Mouse (Mus musculus) testis, adult 2 months (tissue): ENCODE measurements around the gene Krt33b.

Experiments used
- CTCF ChIP-seq: fragments of 200-500 bp; IDR thresholded peaks from 2 replicates; pipeline ENCODE4 v1.5.1; 2012; ENCODE audit warnings: low read depth, mild to moderate bottlenecking, inconsistent platforms, low read length, moderate library complexity; ENCODE audit not compliant: control insufficient read depth, insufficient read depth, insufficient replicate concordance
- POLR2A ChIP-seq: fragments of 200-500 bp; IDR thresholded peaks from 2 replicates; pipeline ENCODE4 v1.6.1; 2012; ENCODE audit warnings: low read depth, mild to moderate bottlenecking, inconsistent platforms, low read length, moderate library complexity; ENCODE audit not compliant: control insufficient read depth

DNA sequence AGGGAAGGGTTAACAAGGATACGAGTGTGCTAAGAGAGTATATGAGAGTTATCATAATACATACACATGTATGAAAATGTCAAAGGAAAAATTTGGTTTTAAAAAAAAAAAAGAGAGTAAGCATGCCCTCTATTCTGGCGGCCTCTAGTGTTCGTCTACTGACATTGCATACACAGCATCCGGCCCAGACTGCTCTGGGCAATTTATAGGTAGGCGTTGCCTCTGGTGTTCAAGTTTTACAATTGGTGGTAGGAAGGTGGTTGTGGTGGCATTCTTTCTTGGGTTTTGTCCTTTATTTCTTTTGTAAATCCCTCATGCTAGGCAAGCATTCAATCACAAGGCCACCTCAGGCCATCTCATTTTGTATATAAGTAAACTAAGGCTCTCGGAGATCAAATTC is 24.8 kb downstream of the Krt33b start:
- no peak for TF ChIP-seq POLR2A
- TF ChIP-seq CTCF, result peak; percentile 50; the same call in 1 of the 2 replicates
